Mouse (Mus musculus) heart, adult 2 months (tissue): ENCODE measurements around the gene Hoxb13.

Source experiments
- CTCF ChIP-seq: fragments of 200-600 bp; IDR thresholded peaks from 2 replicates; pipeline ENCODE4 v1.8.1; 2022; ENCODE audit warnings: antibody characterized with exemption, mild to moderate bottlenecking, moderate library complexity
- POLR2A ChIP-seq: fragments of 200-500 bp; IDR thresholded peaks from 2 replicates; pipeline ENCODE4 v1.6.1; 2011; ENCODE audit warnings: mild to moderate bottlenecking, low read depth, low read length, control low read depth; ENCODE audit not compliant: insufficient read depth

GRCm38 (mm10) chr11:96234906-96235305 lies 40.8 kb downstream of the Hoxb13 start:
- TF ChIP-seq POLR2A (no peak), CTCF (peak; percentile 85)
